Mouse (Mus musculus): Measurements from ENCODE around the gene Zbtb46. TPM values are rescaled to one million over a fixed set of nuclear protein-coding genes. Genes with fewer than 3 reads are reported as not detected.
A peak's percentile ranks its signal among the peaks of the same experiment; 100 is the strongest.
"Not testable (repeated sequence)": the region's sequence is repeated elsewhere in the genome, so short reads cannot be mapped to it uniquely, and the experiment has no call there.

The Zbtb46 gene
- total RNA-seq (2021), result 1 to 10 TPM; 8.0 to 8.4 TPM
- long read RNA-seq, full-length matches to known transcripts, result 7 of 12 reads
- long read RNA-seq, partial matches to known transcripts, result 2 of 12 reads
- long read RNA-seq, other reads (novel, unspliced or antisense), result 3 of 12 reads

DNA sequence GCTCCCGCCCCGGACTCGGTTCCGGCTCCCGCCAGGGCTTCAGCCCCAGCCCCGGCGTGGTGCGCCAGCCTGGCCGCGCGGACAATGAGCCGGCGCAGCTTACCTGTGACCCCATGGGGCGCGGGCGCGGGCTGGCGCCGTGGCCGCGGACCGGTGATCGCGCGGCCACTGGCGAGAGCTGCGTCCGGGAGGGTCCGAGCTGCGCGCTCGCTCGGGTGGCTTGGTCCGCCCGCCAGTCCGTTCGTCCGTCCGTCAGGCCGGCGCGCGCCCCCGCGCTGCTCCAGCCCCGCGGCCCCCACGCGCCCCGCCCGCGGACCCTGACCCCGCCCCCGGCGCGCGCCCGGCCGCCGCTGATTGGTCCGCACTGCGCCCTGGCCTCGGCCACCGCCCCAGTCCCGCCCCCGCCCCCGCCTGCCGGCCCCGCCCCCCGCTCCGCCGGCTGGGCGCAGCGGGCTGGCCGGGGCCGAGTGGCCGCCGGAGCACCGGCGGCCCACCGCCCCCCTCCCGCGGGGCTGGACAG lies at the start of gene Zbtb46:
Zbtb46 (minus strand) TSS at position 274 of the 520 bp plus-strand sequence.
- DNase-seq (ENCODE audit: low spot score in 2 of 2), result peak; percentile 39 to 70

DNA sequence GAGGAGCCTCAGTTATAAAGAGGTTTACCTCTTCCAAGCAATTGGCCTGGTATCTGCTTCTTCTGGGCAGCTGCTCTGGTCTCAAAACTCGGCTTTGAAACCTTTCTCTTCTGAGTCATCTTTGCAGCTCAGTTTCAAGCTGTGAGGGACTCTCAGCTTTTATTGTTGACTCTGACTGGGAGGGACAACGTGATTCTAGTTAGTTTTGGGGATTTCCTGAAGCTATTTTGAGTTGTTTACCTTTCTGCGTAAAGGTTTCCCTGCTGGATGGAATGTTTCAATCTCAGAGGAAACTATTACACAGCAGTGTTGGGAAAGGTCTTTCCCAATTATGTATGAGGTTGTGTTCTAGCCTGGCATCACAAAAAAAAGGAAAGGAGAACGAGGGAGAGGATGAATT lies 39.4 kb upstream of the Zbtb46 start:
- no peak for DNase-seq (ENCODE audit: low spot score in 2 of 2)

DNA sequence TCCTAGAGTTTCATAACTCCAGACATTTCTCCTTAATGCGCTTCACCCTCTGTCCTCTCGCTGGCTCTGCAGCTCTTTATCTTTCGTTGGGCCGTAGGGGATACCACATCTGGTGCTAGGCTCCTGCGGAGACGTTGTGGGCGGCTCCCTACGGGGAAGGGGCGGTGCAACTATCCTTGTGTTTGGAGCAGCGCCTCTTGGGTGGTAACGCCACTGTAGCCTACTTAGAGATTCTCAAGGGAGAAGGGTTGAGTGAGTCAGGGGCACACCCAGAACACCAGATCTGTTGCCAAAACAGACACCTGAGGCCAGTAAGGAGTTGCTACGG lies 38.3 kb upstream of the Zbtb46 start:
- peak in 1 of 2 experiments; percentile 40 for DNase-seq (ENCODE audit: low spot score in 2 of 2)

DNA sequence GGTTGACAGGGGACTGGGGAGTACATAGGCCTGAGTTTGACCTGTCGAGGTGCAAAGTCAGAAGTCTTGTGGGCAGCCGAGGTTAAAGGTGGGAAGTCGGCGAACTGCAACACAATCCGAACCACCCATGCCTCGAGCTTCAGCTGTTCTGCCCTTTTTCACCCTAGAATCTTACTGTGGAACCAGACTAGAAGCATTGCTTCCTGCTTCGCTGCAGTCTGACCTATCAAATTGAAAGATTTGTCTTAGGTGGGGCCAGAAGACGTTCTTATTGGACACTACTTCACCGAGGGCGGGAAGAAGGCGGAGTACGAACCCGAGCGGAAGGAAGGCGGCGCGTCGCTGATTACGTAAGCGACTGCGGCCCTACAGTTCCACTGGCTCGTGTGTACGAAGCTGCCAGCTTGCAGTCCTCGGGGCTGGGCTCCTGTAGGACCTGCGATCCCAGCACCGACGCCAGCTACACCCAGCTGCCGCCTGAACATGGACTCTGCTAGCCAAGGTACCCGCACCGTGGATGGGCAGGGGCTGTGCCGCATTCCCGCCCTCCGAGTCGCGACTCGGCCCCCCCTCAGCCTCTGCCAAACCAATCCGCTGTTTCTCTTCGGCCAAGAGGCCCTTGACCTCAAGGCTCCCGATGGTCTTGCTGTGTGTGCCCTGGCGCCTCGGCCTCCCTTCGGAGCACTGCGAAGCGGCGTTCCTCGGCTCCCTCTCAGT lies 37.8 kb upstream of the Zbtb46 start, which contains the start of gene Tpd52l2:
Tpd52l2 (plus strand) TSS at position 312 of the 717 bp plus-strand sequence.
- peak; percentile 87 to 96 for DNase-seq (ENCODE audit: low spot score in 2 of 2)

DNA sequence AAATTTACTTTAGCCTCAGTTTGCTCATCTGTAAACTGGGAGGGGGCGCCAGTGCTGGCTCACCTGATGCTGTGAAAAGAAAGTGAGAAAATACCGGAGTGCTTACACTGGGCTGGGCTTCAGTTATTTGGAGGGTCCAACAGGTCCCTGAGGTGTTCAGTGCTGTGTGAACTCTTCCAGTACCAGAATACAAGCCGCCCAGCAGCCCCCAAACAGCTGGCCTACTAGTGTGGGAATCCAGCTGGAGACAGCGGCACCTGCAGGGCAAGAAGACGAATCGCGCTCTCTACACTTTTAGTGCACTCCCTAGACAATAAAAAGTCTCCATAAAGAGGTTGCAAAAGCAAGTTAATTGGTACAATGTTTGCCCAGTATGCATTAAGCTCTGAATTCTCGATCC lies 37.1 kb upstream of the Zbtb46 start:
- peak; percentile 22 to 47 for DNase-seq (ENCODE audit: low spot score in 2 of 2)

DNA sequence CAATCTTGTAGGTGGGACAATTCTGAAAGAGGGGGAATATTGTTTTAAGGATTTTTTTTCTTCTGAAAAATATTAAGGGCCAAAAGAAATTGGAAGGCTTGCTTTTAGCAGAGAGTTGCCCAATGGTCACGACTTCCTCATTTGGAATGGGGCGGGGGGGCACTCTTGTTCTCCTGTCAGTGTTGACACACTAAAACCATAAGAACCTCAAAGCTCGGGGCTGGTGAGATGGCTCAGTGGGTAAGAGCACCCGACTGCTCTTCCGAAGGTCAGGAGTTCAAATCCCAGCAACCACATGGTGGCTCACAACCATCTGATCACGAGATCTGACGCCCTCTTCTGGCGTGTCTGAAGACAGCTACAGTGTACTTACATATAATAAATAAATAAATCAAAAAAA lies 36.6 kb upstream of the Zbtb46 start:
- not testable (repeated sequence) for DNase-seq (ENCODE audit: low spot score in 2 of 2)

DNA sequence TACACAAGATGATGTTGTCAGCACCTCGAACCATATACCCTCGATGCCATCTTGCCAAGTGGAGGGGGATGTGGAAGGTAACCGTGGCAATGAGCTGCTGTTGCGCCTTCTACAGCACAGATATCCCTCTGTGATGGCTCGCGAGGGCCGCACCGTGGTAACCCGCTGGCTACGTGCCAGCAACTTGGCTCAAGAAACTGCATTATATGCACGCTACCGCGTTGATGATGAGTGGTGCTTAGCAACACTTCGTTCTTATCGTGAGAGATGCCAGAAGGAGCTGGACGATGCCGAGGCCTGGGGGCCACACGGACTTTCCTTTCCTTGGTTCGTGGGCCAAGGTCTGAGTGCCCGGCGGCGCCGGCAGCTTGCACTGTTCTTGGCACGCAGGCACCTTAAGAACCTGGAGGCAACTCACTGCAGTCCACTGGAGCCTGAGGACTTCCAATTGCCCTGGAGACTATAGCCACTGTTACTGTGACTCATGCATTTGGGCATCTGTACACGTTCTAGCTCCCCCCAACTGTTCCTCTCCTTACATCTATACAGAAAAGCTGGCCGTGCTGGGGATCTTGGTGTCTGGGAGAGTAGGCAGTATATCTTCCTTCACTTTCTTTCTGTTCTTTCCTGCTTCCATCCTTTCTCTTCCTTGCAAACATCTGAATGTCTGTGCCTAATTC lies 35.2 kb upstream of the Zbtb46 start:
- DNase-seq (ENCODE audit: low spot score in 2 of 2), result no peak

DNA sequence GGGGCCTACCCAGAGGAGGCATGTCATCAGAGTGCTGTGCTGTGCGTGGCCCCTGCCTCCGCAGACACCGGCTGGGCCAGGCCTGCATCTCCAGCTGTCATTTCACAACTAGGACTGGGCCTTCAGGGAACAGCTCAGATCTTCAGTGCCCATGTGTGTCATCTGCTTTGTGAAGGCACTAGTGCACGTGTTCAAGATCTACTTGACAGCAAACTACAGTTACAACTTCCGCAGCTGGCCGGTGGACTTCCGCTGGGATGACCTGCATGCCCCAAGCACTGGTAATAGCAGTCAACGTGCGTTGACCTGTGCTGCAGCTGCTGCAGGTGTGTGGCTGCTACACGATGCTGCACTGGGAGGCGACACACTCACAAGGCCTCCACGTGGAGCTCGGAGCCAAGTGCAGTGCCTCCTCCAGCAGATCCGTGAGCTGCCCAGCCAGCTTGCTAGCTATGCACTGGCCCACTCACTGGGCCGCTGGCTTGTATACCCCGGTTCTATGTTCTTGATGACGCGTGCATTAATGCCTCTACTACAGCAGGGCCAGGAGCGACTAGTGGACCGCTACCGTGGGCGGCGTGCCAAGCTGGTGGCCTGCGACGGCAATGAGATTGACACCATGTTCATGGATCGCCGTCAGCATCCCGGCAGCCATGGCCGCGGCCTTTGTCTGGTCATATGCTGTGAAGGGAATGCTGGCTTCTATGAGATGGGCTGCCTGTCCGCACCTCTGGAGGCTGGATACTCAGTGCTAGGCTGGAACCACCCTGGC lies 34.1 kb upstream of the Zbtb46 start, which contains the start of gene Abhd16b:
Abhd16b (plus strand) TSS at position 51 of the 772 bp plus-strand sequence.
- DNase-seq (ENCODE audit: low spot score in 2 of 2), result no peak

DNA sequence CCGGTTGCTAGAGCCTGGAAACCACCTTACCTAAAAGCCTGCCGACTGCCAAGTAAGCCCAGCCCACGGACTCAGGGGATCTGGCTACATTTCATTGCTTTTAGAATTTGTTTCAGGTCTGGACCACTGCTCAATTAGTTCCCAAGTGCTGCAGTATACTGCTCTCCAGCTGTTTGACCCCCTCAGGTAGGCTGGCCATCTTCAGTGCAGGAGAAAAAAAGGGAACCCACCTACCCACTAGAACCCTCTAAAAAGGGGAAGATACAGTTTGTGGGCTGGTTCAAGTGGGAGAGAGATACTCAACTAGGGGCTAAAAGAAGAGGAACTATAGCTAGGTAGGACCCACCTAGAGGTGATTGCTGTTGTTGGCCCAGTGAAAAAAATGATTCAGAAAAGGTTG lies 33.0 kb upstream of the Zbtb46 start:
- DNase-seq (ENCODE audit: low spot score in 2 of 2), result no peak

DNA sequence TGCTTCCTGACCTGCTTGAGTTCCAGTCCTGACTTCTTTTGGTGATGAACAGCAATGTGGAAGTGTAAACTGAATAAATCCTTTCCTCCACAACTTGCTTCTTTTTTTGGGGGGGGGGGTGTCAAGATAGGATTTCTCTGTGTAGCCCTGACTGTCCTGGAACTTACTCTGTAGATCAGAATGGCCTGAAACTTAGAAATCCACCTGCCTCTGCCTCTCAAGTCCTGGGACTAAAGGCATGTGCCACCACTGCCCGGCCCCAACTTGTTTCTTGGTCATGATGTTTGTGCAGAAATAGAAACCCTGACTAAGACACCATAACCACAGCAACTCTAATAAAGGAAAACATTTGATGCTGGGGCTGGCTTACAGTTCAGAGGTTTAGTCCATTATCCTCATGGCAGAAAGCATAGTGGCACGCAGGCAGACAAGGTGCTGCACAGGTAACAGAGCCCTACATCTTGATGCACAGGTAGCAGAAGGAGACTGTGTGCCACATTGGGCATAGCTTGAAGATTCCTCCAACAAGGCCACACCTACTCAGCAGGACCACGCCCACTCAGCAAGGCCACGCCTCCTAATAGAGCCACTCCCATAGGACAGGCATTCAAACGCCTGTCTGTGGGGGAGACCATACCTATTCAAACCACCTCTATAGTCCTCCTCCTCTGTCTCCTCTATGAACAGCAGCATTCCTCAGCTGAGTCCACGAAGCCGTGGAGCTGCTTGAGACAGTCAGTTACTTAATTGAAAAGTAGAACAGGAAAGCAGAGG lies 32.4 kb upstream of the Zbtb46 start:
- no peak for DNase-seq (ENCODE audit: low spot score in 2 of 2)

DNA sequence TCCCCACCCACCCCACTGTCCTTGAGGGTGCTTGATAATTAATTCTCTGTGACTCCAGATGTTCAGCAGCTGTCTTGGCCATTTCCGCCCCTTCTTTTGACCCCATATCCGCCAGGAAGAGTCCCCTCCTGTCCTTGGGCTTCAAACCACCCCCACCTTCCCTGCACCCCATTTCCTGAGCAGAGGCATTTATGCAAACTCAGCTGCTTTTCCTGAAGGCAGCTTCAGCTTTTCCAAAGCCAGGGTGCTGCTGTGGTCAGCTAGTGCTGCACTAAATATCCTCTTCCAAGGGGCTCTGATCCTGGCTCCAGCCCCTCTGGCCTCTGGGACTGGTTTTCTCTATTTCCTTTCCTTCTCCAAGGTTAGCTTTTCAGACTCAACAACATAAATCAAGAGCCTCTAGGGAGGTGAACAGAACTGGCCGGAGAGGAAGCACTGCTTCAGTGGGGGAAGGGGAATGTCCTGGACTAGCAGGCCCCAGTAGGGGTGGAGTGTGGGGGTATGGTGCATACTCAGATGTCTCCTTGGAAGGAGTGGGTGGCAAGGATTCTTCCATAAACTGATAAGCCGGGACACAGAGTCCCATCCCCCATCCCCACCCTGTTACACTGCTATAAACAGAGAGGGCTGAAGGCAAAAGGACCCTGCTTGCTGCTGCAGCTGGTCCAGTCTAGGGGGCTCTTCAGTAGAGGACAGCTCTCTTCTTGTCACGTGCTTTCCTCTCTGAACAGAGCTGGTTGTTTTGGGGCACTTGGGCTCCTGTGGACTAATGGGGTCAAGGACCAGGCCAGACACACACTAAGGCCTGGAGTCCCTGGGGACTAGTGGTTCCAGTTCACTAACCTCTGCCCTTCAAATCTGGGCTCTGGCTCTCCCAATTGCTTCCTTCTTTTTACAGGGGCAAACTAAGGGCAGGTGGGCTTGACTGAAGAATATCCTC lies 28.4 kb upstream of the Zbtb46 start:
- DNase-seq (ENCODE audit: low spot score in 2 of 2), result no peak

DNA sequence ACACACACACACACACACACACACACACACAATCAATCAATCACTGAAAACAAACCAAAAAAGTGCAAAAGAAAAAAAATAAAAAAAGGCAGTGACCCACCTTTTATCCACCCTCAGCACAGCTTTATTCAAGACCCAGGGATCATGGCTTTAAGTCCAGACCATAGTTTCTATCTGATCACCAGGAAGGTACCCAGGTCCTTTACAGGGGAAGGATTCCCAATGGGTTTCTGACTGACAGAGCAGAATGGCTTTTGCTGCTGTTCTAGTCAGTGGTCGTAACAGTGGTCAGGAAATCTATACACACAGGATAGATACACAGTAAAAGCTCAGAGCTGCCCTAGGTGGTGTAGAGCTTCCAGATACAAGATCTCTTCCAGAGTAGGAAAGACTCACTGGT lies 26.5 kb upstream of the Zbtb46 start:
- no peak for DNase-seq (ENCODE audit: low spot score in 2 of 2)

DNA sequence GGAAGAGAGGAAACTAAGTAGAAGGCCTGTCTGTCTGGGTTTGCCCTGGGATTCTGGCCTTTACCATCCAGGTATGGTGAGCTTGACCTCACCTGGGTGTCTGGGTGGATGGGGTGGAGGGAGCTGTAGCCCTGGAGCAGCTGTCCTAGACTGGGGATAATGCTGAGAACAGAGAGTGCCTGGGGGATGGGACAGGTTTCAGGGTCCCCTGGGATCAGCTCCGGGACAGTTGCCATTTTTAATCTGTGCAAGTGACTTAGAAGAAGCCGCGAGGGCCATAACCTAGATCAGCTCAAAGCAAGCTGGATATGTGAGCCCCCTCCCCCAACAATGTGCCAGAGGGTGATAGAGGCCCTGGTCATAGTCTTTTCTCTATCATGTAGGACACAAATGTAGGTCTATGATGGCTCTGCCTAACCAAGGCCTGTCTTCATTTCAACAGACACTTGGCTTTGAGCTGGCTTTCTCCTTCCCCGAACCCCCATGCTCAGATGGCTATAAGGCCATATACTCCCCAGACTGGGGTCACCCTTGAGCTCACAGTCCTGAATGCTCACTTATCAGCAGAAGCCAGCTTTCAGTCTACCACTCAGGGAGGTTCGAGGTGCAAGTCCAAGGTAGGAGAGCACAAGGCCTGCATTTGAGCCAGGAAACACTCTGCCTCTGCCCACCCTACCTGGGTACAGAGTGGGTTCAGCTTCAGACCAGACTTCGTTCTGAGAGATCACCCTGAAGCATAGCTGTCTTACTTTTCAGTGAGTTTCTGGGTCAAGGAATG lies 25.4 kb upstream of the Zbtb46 start:
- no peak for DNase-seq (ENCODE audit: low spot score in 2 of 2)

DNA sequence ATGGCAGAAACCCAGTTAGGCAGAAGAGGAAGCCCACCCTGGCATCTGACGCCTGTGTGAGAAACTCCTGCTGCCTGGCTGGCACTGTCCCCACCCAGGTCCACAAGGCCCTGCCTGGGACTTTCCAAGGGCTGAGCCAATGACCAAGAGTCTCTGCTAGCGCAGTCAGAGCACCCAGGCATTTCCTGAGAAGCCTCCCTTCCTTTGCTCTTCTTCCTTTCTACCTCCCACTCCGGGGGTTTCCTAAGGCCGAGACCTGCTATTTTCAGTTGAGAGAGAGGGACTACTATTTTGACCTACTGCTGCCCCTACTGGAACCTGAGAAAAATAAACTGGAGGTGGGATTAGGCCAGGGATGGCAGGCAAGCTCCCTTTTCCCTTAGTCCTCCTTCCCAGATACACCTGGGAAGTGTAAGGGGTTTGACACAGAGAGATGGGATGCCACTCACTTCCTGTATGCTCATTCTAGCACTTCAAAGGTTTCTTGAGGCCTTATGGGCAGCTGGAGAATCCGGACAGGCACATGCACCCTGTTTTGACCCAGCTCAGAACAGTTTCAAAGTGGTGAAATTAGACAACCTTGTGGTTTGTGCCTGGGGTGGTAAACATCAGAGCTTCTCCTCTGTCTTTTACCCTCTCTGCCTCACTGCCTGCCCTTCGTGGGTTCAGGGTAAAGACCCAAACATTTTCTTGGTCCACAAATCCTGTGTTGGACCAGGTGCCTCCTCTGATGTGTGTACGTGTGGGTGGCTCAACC lies 24.5 kb upstream of the Zbtb46 start:
- DNase-seq (ENCODE audit: low spot score in 2 of 2), result no peak

DNA sequence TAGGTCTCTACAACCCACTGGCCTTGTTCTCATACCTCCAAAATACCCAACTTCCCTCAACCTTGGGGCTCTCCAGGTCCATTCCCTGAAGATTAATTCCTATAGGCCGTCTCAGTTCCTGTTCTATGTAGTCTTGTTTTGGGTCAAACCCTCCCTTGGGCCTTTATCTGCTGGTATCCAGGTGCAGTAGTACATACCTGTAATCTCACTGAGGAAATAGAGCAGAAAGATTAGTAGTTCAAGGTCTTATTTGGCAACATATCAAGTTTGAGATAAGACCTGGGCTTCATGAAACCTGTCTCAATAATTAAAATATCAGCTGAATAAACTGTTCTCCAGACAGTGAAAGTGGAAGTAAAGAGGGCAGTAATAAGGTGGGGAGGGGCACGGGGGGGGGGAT lies 23.9 kb upstream of the Zbtb46 start:
- DNase-seq (ENCODE audit: low spot score in 2 of 2), result no peak

DNA sequence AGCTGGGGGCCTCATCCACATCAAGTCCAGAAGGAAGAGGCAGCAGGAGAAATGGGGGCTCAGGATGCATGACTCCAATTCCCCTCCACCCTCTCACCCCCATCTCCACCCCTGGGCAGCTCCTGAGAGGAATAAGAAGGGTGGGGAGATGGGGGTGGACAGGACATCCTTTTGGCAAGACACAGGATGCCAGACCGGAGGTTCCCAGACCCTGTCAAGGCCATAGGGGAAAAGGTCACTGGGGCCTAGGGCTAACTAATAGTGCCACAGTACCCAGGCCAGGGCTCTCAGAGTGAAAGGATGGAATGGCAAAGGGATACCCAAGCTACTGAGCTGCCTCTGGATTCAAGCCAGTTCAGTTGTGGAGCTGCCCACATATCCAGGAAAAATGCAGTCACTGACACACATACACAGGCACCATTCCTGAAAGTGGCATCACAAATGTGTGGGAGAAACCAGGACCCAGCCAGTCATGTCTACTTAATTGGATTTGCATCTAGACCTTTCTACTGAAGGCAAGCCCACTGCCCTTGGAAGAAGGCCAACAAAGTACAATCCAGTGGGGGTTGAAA lies 13.1 kb upstream of the Zbtb46 start:
- no peak for DNase-seq (ENCODE audit: low spot score in 2 of 2)

DNA sequence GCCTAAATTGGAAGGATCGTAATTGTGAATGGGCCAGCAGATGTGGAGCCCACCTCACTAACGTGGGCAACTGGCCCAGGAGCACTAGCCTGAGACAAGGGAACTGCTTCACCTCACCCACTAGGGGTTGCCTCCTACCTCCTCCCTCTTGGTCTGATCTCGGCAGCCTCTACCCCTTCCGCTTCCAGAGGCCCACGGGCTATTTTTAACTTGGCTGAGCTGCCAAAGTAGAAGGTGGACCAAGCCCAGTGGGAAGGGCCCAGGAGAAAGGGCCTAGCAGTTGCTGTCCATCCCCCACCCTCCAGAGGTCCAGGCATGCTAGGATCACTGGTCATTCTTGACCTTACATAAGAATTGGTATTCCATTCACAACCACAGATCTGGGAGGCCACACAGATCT lies 12.0 kb upstream of the Zbtb46 start:
- DNase-seq (ENCODE audit: low spot score in 2 of 2), result no peak

DNA sequence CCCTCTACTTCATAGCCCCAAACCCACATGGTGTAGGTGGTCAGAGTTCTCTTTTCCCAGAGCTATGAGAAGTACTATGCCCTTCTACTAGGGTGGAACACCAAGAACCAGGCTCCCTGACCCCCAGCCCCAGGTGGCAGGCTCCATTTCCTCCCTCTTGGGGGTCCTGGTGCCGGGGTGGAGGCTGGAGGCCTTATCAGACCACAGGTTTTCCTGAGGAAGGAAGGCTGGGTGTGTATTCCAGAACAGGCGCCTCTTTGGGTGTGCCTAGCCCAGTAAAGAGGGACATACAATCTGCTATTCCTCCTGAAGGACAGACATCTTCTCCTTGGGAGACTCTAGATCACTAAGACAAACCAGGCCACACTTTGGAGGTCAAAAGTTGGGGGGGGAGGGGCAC lies 11.1 kb upstream of the Zbtb46 start:
- DNase-seq (ENCODE audit: low spot score in 2 of 2), result no peak

Measured in layer of hippocampus, adult 18-20 months (tissue).